Mouse (Mus musculus): Measurements from ENCODE around the gene Srd5a1. TPM values are rescaled to one million over a fixed set of nuclear protein-coding genes. Genes with fewer than 3 reads are reported as not detected.
A peak's percentile ranks its signal among the peaks of the same experiment; 100 is the strongest.

Gene Srd5a1
- polyA plus RNA-seq, 1 experiment = 4.7 TPM

- H3ac ChIP-seq (ENCODE audit: control insufficient read depth, insufficient read length, low read depth) = no peak overlapping the region
- TF ChIP-seq USF1 (IDR thresholded peaks at IDR 0.05; ENCODE audit: low read depth) (no peak), CEBPB (IDR thresholded peaks at IDR 0.05; ENCODE audit: low read depth) (no peak), FOSL1 (IDR thresholded peaks at IDR 0.05; ENCODE audit: insufficient read depth, low read length, poor library complexity, severe bottlenecking) (no peak), CTCF (IDR thresholded peaks at IDR 0.05; ENCODE audit: control insufficient read depth, insufficient read depth, insufficient read length) (no peak), MYOG (IDR thresholded peaks at IDR 0.05; ENCODE audit: control insufficient read depth, extremely low read depth, insufficient read length) (no peak), MAX (IDR thresholded peaks at IDR 0.05) (no peak), MYOD1 (IDR thresholded peaks at IDR 0.05; ENCODE audit: control insufficient read depth, insufficient read length, low read depth) (no peak)
- H3K79me2 ChIP-seq (ENCODE audit: control insufficient read depth, insufficient read depth) = no peaks in the 10 kb centered on the region
- no peak overlapping the region for H3K4me3 ChIP-seq (ENCODE audit: insufficient read depth, poor library complexity, severe bottlenecking)
- no peaks in the 10 kb centered on the region for H3K27me3 ChIP-seq (ENCODE audit: control insufficient read depth, insufficient read depth, insufficient read length)
- H3K36me3 ChIP-seq (ENCODE audit: control insufficient read depth, insufficient read depth) = peaks cover 93% of the 10 kb centered on the region
- H3K79me3 ChIP-seq (ENCODE audit: low read depth) = peaks cover 4% of the 10 kb centered on the region
Observed at GRCm38 (mm10) chr13:69623843-69624242, 12.6 kb upstream of the Srd5a1 start.

GRCm38 (mm10) chr13:69616716-69617115 lies 5.5 kb upstream of the Srd5a1 start:
- Histone ChIP-seq H3K36me3 (ENCODE audit: control insufficient read depth, insufficient read depth) (peaks cover 88% of the 10 kb centered on the region), H3ac (ENCODE audit: control insufficient read depth, insufficient read length, low read depth) (no peak overlapping the region), H3K27me3 (ENCODE audit: control insufficient read depth, insufficient read depth, insufficient read length) (no peaks in the 10 kb centered on the region), H3K4me3 (ENCODE audit: insufficient read depth, poor library complexity, severe bottlenecking) (no peak overlapping the region), H3K79me2 (ENCODE audit: control insufficient read depth, insufficient read depth) (peaks cover 48% of the 10 kb centered on the region), H3K79me3 (ENCODE audit: low read depth) (peaks cover 30% of the 10 kb centered on the region)
- TF ChIP-seq MYOG (IDR thresholded peaks at IDR 0.05; ENCODE audit: control insufficient read depth, extremely low read depth, insufficient read length) (no peak), CTCF (IDR thresholded peaks at IDR 0.05; ENCODE audit: control insufficient read depth, insufficient read depth, insufficient read length) (no peak), MAX (IDR thresholded peaks at IDR 0.05) (no peak), CEBPB (IDR thresholded peaks at IDR 0.05; ENCODE audit: low read depth) (no peak), FOSL1 (IDR thresholded peaks at IDR 0.05; ENCODE audit: insufficient read depth, low read length, poor library complexity, severe bottlenecking) (no peak), USF1 (IDR thresholded peaks at IDR 0.05; ENCODE audit: low read depth) (no peak), MYOD1 (IDR thresholded peaks at IDR 0.05; ENCODE audit: control insufficient read depth, insufficient read length, low read depth) (no peak)

DNA sequence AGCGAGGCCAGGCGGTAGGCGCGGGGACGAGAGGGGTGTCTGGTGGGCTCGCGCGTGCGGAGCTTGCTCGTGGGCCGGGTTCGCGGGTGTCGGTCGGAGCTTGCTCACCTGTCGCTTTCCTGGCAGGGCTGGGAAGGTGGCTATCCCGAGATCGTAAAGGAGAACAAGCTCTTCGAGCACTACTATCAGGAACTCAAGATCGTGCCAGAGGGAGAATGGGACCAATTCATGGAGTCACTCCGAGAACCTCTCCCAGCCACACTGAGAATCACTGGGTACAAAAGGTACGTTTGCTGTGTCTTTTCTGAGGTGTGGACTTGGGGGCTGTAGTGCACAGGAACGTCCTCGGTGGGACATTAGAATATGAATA lies 918 bp upstream of the Srd5a1 start:
- H3K36me3 ChIP-seq (ENCODE audit: control insufficient read depth, insufficient read depth) = peaks cover 43% of the 10 kb centered on the region
- peaks cover 26% of the 10 kb centered on the region for H3K79me3 ChIP-seq (ENCODE audit: low read depth)
- no peak for TF ChIP-seq MAX (IDR thresholded peaks at IDR 0.05)
- TF ChIP-seq USF1 (IDR thresholded peaks at IDR 0.05; ENCODE audit: low read depth) = no peak
- TF ChIP-seq MYOD1 (IDR thresholded peaks at IDR 0.05; ENCODE audit: control insufficient read depth, insufficient read length, low read depth) = no peak
- no peak for TF ChIP-seq FOSL1 (IDR thresholded peaks at IDR 0.05; ENCODE audit: insufficient read depth, low read length, poor library complexity, severe bottlenecking)
- no peak for TF ChIP-seq CTCF (IDR thresholded peaks at IDR 0.05; ENCODE audit: control insufficient read depth, insufficient read depth, insufficient read length)
- TF ChIP-seq CEBPB (IDR thresholded peaks at IDR 0.05; ENCODE audit: low read depth) = no peak
- peaks cover 48% of the 10 kb centered on the region for H3K79me2 ChIP-seq (ENCODE audit: control insufficient read depth, insufficient read depth)
- peak overlapping the region; percentile 80 for H3ac ChIP-seq (ENCODE audit: control insufficient read depth, insufficient read length, low read depth)
- H3K27me3 ChIP-seq (ENCODE audit: control insufficient read depth, insufficient read depth, insufficient read length) = no peaks in the 10 kb centered on the region
- H3K4me3 ChIP-seq (ENCODE audit: insufficient read depth, poor library complexity, severe bottlenecking) = peak overlapping the region; percentile 98

- Histone ChIP-seq H3K79me3 (ENCODE audit: low read depth) (peaks cover 26% of the 10 kb centered on the region), H3ac (ENCODE audit: control insufficient read depth, insufficient read length, low read depth) (peak overlapping the region; percentile 60), H3K4me3 (ENCODE audit: insufficient read depth, poor library complexity, severe bottlenecking) (peak overlapping the region; percentile 56), H3K79me2 (ENCODE audit: control insufficient read depth, insufficient read depth) (peaks cover 40% of the 10 kb centered on the region), H3K27me3 (ENCODE audit: control insufficient read depth, insufficient read depth, insufficient read length) (no peaks in the 10 kb centered on the region), H3K36me3 (ENCODE audit: control insufficient read depth, insufficient read depth) (peaks cover 30% of the 10 kb centered on the region)
- no peak for TF ChIP-seq CTCF (IDR thresholded peaks at IDR 0.05; ENCODE audit: control insufficient read depth, insufficient read depth, insufficient read length)
- no peak for TF ChIP-seq MAX (IDR thresholded peaks at IDR 0.05)
- no peak for TF ChIP-seq MYOG (IDR thresholded peaks at IDR 0.05; ENCODE audit: control insufficient read depth, extremely low read depth, insufficient read length)
- no peak for TF ChIP-seq CEBPB (IDR thresholded peaks at IDR 0.05; ENCODE audit: low read depth)
- TF ChIP-seq USF1 (IDR thresholded peaks at IDR 0.05; ENCODE audit: low read depth) = no peak
- TF ChIP-seq MYOD1 (IDR thresholded peaks at IDR 0.05; ENCODE audit: control insufficient read depth, insufficient read length, low read depth) = no peak
- no peak for TF ChIP-seq FOSL1 (IDR thresholded peaks at IDR 0.05; ENCODE audit: insufficient read depth, low read length, poor library complexity, severe bottlenecking)
Observed at GRCm38 (mm10) chr13:69610751-69611397, 368 bp downstream of the Srd5a1 start.

- no peak overlapping the region for H3K4me3 ChIP-seq (ENCODE audit: insufficient read depth, poor library complexity, severe bottlenecking)
- peaks cover 8% of the 10 kb centered on the region for H3K36me3 ChIP-seq (ENCODE audit: control insufficient read depth, insufficient read depth)
- TF ChIP-seq FOSL1 (IDR thresholded peaks at IDR 0.05; ENCODE audit: insufficient read depth, low read length, poor library complexity, severe bottlenecking) (no peak), MYOD1 (IDR thresholded peaks at IDR 0.05; ENCODE audit: control insufficient read depth, insufficient read length, low read depth) (no peak), MAX (IDR thresholded peaks at IDR 0.05) (no peak), MYOG (IDR thresholded peaks at IDR 0.05; ENCODE audit: control insufficient read depth, extremely low read depth, insufficient read length) (no peak), USF1 (IDR thresholded peaks at IDR 0.05; ENCODE audit: low read depth) (no peak), CTCF (IDR thresholded peaks at IDR 0.05; ENCODE audit: control insufficient read depth, insufficient read depth, insufficient read length) (no peak), CEBPB (IDR thresholded peaks at IDR 0.05; ENCODE audit: low read depth) (no peak)
- no peaks in the 10 kb centered on the region for H3K27me3 ChIP-seq (ENCODE audit: control insufficient read depth, insufficient read depth, insufficient read length)
- H3ac ChIP-seq (ENCODE audit: control insufficient read depth, insufficient read length, low read depth) = no peak overlapping the region
- H3K79me3 ChIP-seq (ENCODE audit: low read depth) = peaks cover 17% of the 10 kb centered on the region
- peaks cover 19% of the 10 kb centered on the region for H3K79me2 ChIP-seq (ENCODE audit: control insufficient read depth, insufficient read depth)
Observed at GRCm38 (mm10) chr13:69608734-69609133, 2.5 kb downstream of the Srd5a1 start.
